Mouse (Mus musculus) limb, embryonic 11.5 days (tissue): ENCODE data around the gene Peg3. TPM values are rescaled to one million over a fixed set of nuclear protein-coding genes. Genes with fewer than 3 reads are reported as not detected.
A peak's percentile ranks its signal among the peaks of the same experiment; 100 is the strongest.
"Not testable (repeated sequence)": the region's sequence is repeated elsewhere in the genome, so short reads cannot be mapped to it uniquely, and the experiment has no call there.

Experiments used
- ATAC-seq: fragments of 200-750 bp; cut with Nextera tagmentation; 2 replicates; pipeline ENCODE4 v1.8.0; 2017; ENCODE audit warnings: low read depth; ENCODE audit not compliant: insufficient number of reproducible peaks, low FRiP score, low TSS enrichment
- DNase-seq: peaks from one replicate; pipeline ENCODE4 v3.0.0-alpha.2; 2015; ENCODE audit warnings: low spot score
- H3K27ac ChIP-seq: fragments of 300-500 bp; sonication (generic); replicated peaks from 2 replicates; pipeline ENCODE4 v1.5.1; 2014; ENCODE audit warnings: low read depth, mild to moderate bottlenecking, low read length
- H3K27me3 ChIP-seq: fragments of 300-500 bp; sonication (generic); 2 replicates; pipeline ENCODE4 v1.6.1; 2014; ENCODE audit warnings: mild to moderate bottlenecking, low read length, mixed read lengths; ENCODE audit not compliant: control insufficient read depth, insufficient read depth
- H3K36me3 ChIP-seq: fragments of 300-500 bp; sonication (generic); 2 replicates; pipeline ENCODE4 v1.6.1; 2014; ENCODE audit warnings: mild to moderate bottlenecking, low read length, moderate library complexity, mixed read lengths; ENCODE audit not compliant: control insufficient read depth, insufficient read depth
- H3K4me1 ChIP-seq: fragments of 300-500 bp; sonication (generic); 2 replicates; pipeline ENCODE4 v1.6.1; 2014; ENCODE audit warnings: low read length, mixed read lengths; ENCODE audit not compliant: control insufficient read depth, insufficient read depth
- H3K4me2 ChIP-seq: fragments of 300-500 bp; sonication (generic); 2 replicates; pipeline ENCODE4 v1.6.1; 2014; ENCODE audit warnings: low read depth, mild to moderate bottlenecking, moderate library complexity; ENCODE audit not compliant: severe bottlenecking
- H3K4me3 ChIP-seq: fragments of 300-500 bp; sonication (generic); 2 replicates; pipeline ENCODE4 v1.5.1; 2014; ENCODE audit warnings: low read depth, low read length
- H3K9ac ChIP-seq: fragments of 300-500 bp; sonication (generic); 2 replicates; pipeline ENCODE4 v1.6.1; 2014; ENCODE audit warnings: mild to moderate bottlenecking, low read length
- H3K9me3 ChIP-seq: fragments of 300-500 bp; sonication (generic); 2 replicates; pipeline ENCODE4 v1.6.1; 2016; ENCODE audit warnings: low read length; ENCODE audit not compliant: control insufficient read depth
- WGBS: fragments of 180-500 bp; shearing (Covaris S2); extraction: QIAGEN DNeasy Blood & Tissue Kit; methylation state at CpG from one replicate; pipeline ENCODE4 v1.1.7; 2014; 5-methylcytosine and 5-hydroxymethylcytosine counted together
- polyA plus RNA-seq: library from polyadenylated mRNA; unstranded; fragments of >200 nt; fragmentation: Nextera tagmentation; extraction: Ambion mirVana; gene quantifications from 2 replicates; pipeline ENCODE4 v1.2.1, GENCODE M21; 2014

Peg3 gene
- polyA plus RNA-seq: 342 and 380 TPM in 2 replicates

DNA sequence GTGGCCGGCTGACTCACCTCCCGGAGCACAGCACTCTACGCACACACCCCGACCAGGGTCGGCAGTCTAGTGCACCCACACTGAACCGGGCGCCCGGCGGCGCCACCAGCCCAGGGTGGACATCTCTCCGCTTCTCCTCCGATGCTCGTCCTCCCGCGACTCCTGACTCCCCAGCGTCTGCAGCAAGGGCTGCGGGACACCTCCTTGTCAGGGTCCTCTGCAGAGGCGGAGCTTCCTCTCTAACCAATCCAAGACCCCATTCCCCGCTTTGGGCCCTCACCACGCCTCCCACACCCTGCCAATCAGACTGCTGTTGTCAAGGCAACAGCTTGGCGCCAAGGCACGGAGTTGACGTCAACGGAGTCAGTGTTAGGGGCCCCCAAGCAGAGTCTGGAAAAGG is at the start of gene Peg3, which contains the start of gene Usp29:
Gene Peg3, minus strand, starts transcription at position 191 of the 400 bp plus-strand sequence.
Gene Usp29, plus strand, starts transcription at position 338 of the 400 bp plus-strand sequence.
- Histone ChIP-seq H3K9me3 (peaks cover 34% of the 10 kb centered on the region), H3K4me3 (peak within 1 kb of the TSS; percentile 63), H3K9ac (peak within 1 kb of the TSS; percentile 67), H3K27me3 (no peaks in the 10 kb centered on the region), H3K4me2 (peak within 1 kb of the TSS; percentile 45), H3K4me1 (no peaks in the 10 kb centered on the region), H3K27ac (peak within 1 kb of the TSS; percentile 44; the same call in 1 of the 2 replicates), H3K36me3 (0 out of 2 replicates have a peak, but pooled peaks cover 3% of the 10 kb centered on the region)
- DNase-seq: peak; percentile 92
- WGBS: 48% methylated on average over 24 of the region's 24 CpGs
- peak; percentile 68 for ATAC-seq

DNA sequence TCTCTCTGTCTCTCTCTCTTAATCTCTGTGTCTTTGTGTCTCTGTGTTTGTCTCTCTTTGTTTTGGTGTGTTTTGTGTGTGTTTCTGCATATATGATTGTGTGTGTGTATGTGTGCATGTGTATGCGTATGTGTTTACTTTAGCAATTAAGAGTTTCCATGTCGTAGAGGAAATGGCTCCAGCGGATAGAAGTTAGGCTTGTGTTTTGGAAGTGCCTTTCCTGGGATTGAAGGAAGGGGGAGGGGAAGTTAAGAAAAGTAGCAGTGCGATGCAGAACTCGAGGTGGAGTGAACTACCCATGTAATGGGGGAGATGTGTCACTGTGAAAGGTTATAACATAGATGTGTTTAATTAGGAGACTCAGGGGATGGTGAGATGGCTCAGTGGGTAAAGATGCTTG is 48.9 kb upstream of the Peg3 start:
- Histone ChIP-seq H3K4me1 (peaks cover 19% of the 10 kb centered on the region), H3K4me2 (no peak overlapping the region), H3K9ac (no peak overlapping the region), H3K27ac (no peak overlapping the region), H3K36me3 (no peaks in the 10 kb centered on the region), H3K4me3 (no peak overlapping the region), H3K9me3 (no peaks in the 10 kb centered on the region), H3K27me3 (no peaks in the 10 kb centered on the region)
- ATAC-seq (no peak), DNase-seq (no peak)
- WGBS: 88% methylated on average over 5 of the region's 5 CpGs

DNA sequence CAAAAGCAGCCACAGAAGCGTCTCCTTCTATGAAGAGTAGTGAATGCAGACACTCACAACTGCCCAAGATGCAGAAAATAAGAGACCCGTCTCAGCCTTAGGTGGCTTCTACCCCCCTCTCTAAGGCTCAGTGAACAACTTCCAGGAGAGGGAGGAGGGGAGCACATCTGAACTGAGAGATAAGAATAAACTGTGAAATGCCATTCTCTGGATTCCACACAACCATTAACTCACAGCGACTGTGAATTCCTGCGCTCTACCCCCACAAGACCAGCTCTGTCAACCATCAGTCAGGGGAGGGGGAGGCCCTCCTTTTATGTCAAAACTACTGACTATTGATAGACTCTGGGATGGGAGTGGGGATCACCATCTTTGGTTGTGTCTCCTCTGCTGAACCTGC is 47.5 kb upstream of the Peg3 start:
- no peak overlapping the region for H3K4me2 ChIP-seq
- DNase-seq (no peak), ATAC-seq (no peak)
- no peaks in the 10 kb centered on the region for H3K27me3 ChIP-seq
- no peak overlapping the region for H3K9ac ChIP-seq
- 20% methylated on average over 4 of the region's 4 CpGs for WGBS
- no peak overlapping the region; the same call in 1 of the 2 replicates for H3K27ac ChIP-seq
- H3K4me1 ChIP-seq: peaks cover 17% of the 10 kb centered on the region
- no peaks in the 10 kb centered on the region for H3K36me3 ChIP-seq
- no peak overlapping the region for H3K4me3 ChIP-seq
- no peaks in the 10 kb centered on the region for H3K9me3 ChIP-seq

- H3K27ac ChIP-seq: no peak overlapping the region; the same call in 1 of the 2 replicates
- H3K36me3 ChIP-seq: no peaks in the 10 kb centered on the region
- no peak overlapping the region for H3K9ac ChIP-seq
- H3K9me3 ChIP-seq: no peaks in the 10 kb centered on the region
- no peaks in the 10 kb centered on the region for H3K27me3 ChIP-seq
- H3K4me1 ChIP-seq: peaks cover 17% of the 10 kb centered on the region
- no peak overlapping the region for H3K4me2 ChIP-seq
- 50% methylated on average over 2 of the region's 2 CpGs for WGBS
- ATAC-seq (no peak), DNase-seq (no peak)
- no peak overlapping the region for H3K4me3 ChIP-seq
Measured at GRCm38 (mm10) chr7:6777107-6777506, 46.9 kb upstream of the Peg3 start.

- no peak overlapping the region for H3K4me2 ChIP-seq
- H3K4me3 ChIP-seq: no peak overlapping the region
- H3K27me3 ChIP-seq: no peaks in the 10 kb centered on the region
- H3K4me1 ChIP-seq: peaks cover 13% of the 10 kb centered on the region
- no peak for ATAC-seq
- WGBS: 86% methylated on average over 10 of the region's 10 CpGs
- H3K9me3 ChIP-seq: no peaks in the 10 kb centered on the region
- no peak overlapping the region; the same call in 1 of the 2 replicates for H3K27ac ChIP-seq
- no peak for DNase-seq
- H3K36me3 ChIP-seq: no peaks in the 10 kb centered on the region
- H3K9ac ChIP-seq: no peak overlapping the region
Measured at GRCm38 (mm10) chr7:6776314-6777059, 46.3 kb upstream of the Peg3 start.

- not testable (repeated sequence) for H3K27ac ChIP-seq, H3K4me3 ChIP-seq, H3K27me3 ChIP-seq, H3K9me3 ChIP-seq, H3K36me3 ChIP-seq, H3K4me2 ChIP-seq, H3K9ac ChIP-seq, ATAC-seq, DNase-seq
- peaks cover 26% of the 10 kb centered on the region for H3K4me1 ChIP-seq
- WGBS: 40% methylated on average over 11 of the region's 11 CpGs
Measured at GRCm38 (mm10) chr7:6773865-6774413, 43.7 kb upstream of the Peg3 start.

GRCm38 (mm10) chr7:6770286-6770685 is 40.1 kb upstream of the Peg3 start:
- H3K4me1 ChIP-seq: peaks cover 17% of the 10 kb centered on the region
- 0 out of 2 replicates have a peak, but pooled peaks cover 2% of the 10 kb centered on the region for H3K36me3 ChIP-seq
- DNase-seq (peak; percentile 77), ATAC-seq (peak; percentile 88)
- H3K27ac ChIP-seq: peak overlapping the region; percentile 89
- no peaks in the 10 kb centered on the region for H3K27me3 ChIP-seq
- H3K4me2 ChIP-seq: no peak overlapping the region; the same call in 1 of the 2 replicates
- no peak overlapping the region for H3K9ac ChIP-seq
- no peak overlapping the region for H3K4me3 ChIP-seq
- no peaks in the 10 kb centered on the region for H3K9me3 ChIP-seq
- 0% methylated on average over 8 of the region's 8 CpGs for WGBS

DNA sequence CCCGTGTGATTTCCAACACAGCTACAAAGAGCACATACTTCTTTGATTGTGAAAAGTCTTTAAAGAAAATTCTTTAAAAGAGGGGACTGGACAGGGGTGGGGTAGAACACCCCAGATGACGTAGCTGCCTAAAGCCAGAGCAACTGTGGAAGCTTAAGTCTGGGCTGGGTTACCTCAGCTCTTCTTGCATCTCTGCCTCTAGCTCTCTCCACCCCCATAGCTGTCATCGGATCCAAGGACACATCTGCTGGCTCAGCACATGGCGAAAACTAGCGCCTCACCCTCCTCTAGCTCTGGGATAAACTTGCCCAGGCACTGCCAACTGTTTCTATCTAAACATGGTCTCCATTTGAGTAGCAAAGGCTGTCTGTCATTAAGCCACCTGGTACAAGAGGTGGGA is 35.0 kb upstream of the Peg3 start:
- Histone ChIP-seq H3K4me1 (peaks cover 10% of the 10 kb centered on the region; the same call in 1 of the 2 replicates), H3K27ac (0 out of 2 replicates have a peak overlapping the region, but pooled peaks have one; percentile 10), H3K36me3 (0 out of 2 replicates have a peak, but pooled peaks cover 2% of the 10 kb centered on the region), H3K27me3 (no peaks in the 10 kb centered on the region), H3K9ac (no peak overlapping the region), H3K4me3 (no peak overlapping the region), H3K9me3 (no peaks in the 10 kb centered on the region), H3K4me2 (no peak overlapping the region)
- peak; percentile 54; the same call in 1 of the 2 replicates for ATAC-seq
- DNase-seq: no peak
- 42% methylated on average over 5 of the region's 5 CpGs for WGBS
